Mouse (Mus musculus) small intestine, adult 2 months (tissue): ENCODE data around the gene Lxn.

Experiments used
- CTCF ChIP-seq: fragments of 200-500 bp; IDR thresholded peaks from 2 replicates; pipeline ENCODE4 v1.5.1; 2012; ENCODE audit warnings: low read depth, mild to moderate bottlenecking, control low read depth, inconsistent platforms, low read length, moderate library complexity, mixed read lengths; ENCODE audit not compliant: insufficient replicate concordance, insufficient read length; ENCODE audit errors: extremely low read depth
- POLR2A ChIP-seq: fragments of 200-500 bp; IDR thresholded peaks from 2 replicates; pipeline ENCODE4 v1.6.1; 2012; ENCODE audit warnings: low read depth, mild to moderate bottlenecking, control low read depth, inconsistent platforms, low read length, moderate library complexity

DNA sequence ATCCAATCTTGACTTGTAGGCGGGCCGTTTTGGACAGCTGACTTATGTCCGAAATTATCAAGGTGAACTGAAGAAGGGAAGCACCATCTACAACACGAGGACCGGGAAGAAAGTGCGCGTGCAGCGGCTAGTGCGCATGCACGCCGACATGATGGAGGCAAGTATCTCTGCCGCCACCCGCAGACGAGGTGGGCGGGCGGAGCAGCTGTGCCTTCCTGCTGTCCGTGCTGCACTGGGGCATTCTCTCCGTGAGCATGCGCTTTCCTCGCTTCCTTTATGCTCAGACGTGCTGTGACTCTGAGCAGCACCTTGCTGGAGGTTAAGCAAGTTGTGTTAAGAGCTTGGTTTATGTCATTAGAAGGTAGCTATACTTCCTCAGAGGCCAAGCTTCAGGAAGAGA, 14.1 kb downstream of the Lxn start:
- TF ChIP-seq POLR2A (no peak), CTCF (no peak)
